Mouse (Mus musculus) hindlimb bud, embryonic 11.5 days (tissue): ENCODE measurements around the gene Iqcd.

ENCODE experiments used
- DNase-seq: peaks from one replicate; pipeline ENCODE4 v3.0.0-alpha.2; 2012; ENCODE audit warnings: low read depth, low spot score; ENCODE audit errors: extremely low spot score

The Iqcd gene

GRCm38 (mm10) chr5:120600946-120601668 lies 12.3 kb downstream of the Iqcd start:
- DNase-seq: no peak

GRCm38 (mm10) chr5:120602210-120602609 lies 13.4 kb downstream of the Iqcd start:
- no peak for DNase-seq

GRCm38 (mm10) chr5:120603515-120603914 lies 14.7 kb downstream of the Iqcd start:
- no peak for DNase-seq

- peak; percentile 81 for DNase-seq
Observed at GRCm38 (mm10) chr5:120604839-120605238, 16.0 kb downstream of the Iqcd start.

GRCm38 (mm10) chr5:120605241-120605661 lies 16.4 kb downstream of the Iqcd start:
- no peak for DNase-seq

- peak; percentile 93 for DNase-seq
Observed at GRCm38 (mm10) chr5:120605688-120606087, 16.9 kb downstream of the Iqcd start.

GRCm38 (mm10) chr5:120606590-120607200 lies 17.9 kb downstream of the Iqcd start:
- no peak for DNase-seq

GRCm38 (mm10) chr5:120607335-120607734 lies 18.5 kb downstream of the Iqcd start:
- no peak for DNase-seq

GRCm38 (mm10) chr5:120609246-120609775 lies 20.5 kb downstream of the Iqcd start:
- DNase-seq: no peak

- DNase-seq: no peak
Observed at GRCm38 (mm10) chr5:120610906-120611305, 22.1 kb downstream of the Iqcd start.

GRCm38 (mm10) chr5:120611416-120611815 lies 22.6 kb downstream of the Iqcd start:
- DNase-seq: no peak

GRCm38 (mm10) chr5:120612442-120612821 lies 23.6 kb downstream of the Iqcd start, which contains the start of the genes Rita1 and Ddx54:
TSS of gene Rita1 (minus strand) at chr5:120612589.
TSS of gene Ddx54 (plus strand) at chr5:120612739.
- peak; percentile 98 for DNase-seq

- DNase-seq: peak; percentile 79
Observed at GRCm38 (mm10) chr5:120612822-120613604, 24.2 kb downstream of the Iqcd start.

GRCm38 (mm10) chr5:120615903-120616302 lies 27.1 kb downstream of the Iqcd start:
- no peak for DNase-seq

- DNase-seq: no peak
Observed at GRCm38 (mm10) chr5:120618778-120619177, 30.0 kb downstream of the Iqcd start.

- no peak for DNase-seq
Observed at GRCm38 (mm10) chr5:120619201-120619600, 30.4 kb downstream of the Iqcd start.

- DNase-seq: no peak
Observed at GRCm38 (mm10) chr5:120620375-120621077, 31.7 kb downstream of the Iqcd start.

- DNase-seq: no peak
Observed at GRCm38 (mm10) chr5:120621078-120621765, 32.4 kb downstream of the Iqcd start.

- no peak for DNase-seq
Observed at GRCm38 (mm10) chr5:120621846-120622197, 33.0 kb downstream of the Iqcd start.

GRCm38 (mm10) chr5:120622198-120622851 lies 33.5 kb downstream of the Iqcd start:
- no peak for DNase-seq
